Mouse (Mus musculus) stomach, embryonic 16.5 days (tissue): ENCODE measurements at regions not wholly inside any gene's neighbourhood (a gene's known extent, or its start where the extent isn't known, plus 50 kb on each side); places are given as distances from the start of the nearest gene placed in this dataset. TPM values are rescaled to one million over a fixed set of nuclear protein-coding genes. Genes with fewer than 3 reads are reported as not detected.
"Not testable (repeated sequence)": the region's sequence is repeated elsewhere in the genome, so short reads cannot be mapped to it uniquely, and the experiment has no call there.

Experiments
- ATAC-seq: fragments of 200-750 bp; cut with Nextera tagmentation; 2 replicates; pipeline ENCODE4 v1.8.0; 2017; ENCODE audit warnings: moderate number of reproducible peaks, moderate TSS enrichment; ENCODE audit not compliant: insufficient read depth, low FRiP score
- H3K27ac ChIP-seq: fragments of 300-500 bp; sonication (generic); 2 replicates; pipeline ENCODE4 v1.5.1; 2014; ENCODE audit warnings: low read length
- H3K27me3 ChIP-seq: fragments of 300-500 bp; sonication (generic); 2 replicates; pipeline ENCODE4 v1.6.1; 2014; ENCODE audit warnings: low read length, control low read depth, mixed read lengths; ENCODE audit not compliant: control insufficient read depth, insufficient read depth
- H3K36me3 ChIP-seq: fragments of 300-500 bp; sonication (generic); 2 replicates; pipeline ENCODE4 v1.6.1; 2014; ENCODE audit warnings: low read length; ENCODE audit not compliant: control insufficient read depth, insufficient read depth
- H3K4me1 ChIP-seq: fragments of 300-500 bp; sonication (generic); 2 replicates; pipeline ENCODE4 v1.6.1; 2014; ENCODE audit warnings: low read length, control low read depth, mixed read lengths; ENCODE audit not compliant: control insufficient read depth, insufficient read depth
- H3K4me2 ChIP-seq: fragments of 300-500 bp; sonication (generic); 2 replicates; pipeline ENCODE4 v1.6.1; 2014; ENCODE audit warnings: low read depth, low read length, mixed read lengths
- H3K4me3 ChIP-seq: fragments of 300-500 bp; sonication (generic); replicated peaks from 2 replicates; pipeline ENCODE4 v1.5.1; 2014; ENCODE audit warnings: mild to moderate bottlenecking, low read length
- H3K9ac ChIP-seq: fragments of 300-500 bp; sonication (generic); 2 replicates; pipeline ENCODE4 v1.6.1; 2014; ENCODE audit warnings: low read length
- H3K9me3 ChIP-seq: fragments of 300-500 bp; sonication (generic); replicated peaks from 2 replicates; pipeline ENCODE4 v1.6.1; 2016; ENCODE audit warnings: low read length, control low read depth; ENCODE audit not compliant: control insufficient read depth
- WGBS: fragments of 180-500 bp; shearing (Covaris S2); extraction: QIAGEN DNeasy Blood & Tissue Kit; methylation state at CpG from one replicate; pipeline ENCODE4 v1.1.7; 2014; 5-methylcytosine and 5-hydroxymethylcytosine counted together
- microRNA-seq: library from miRNA; unstranded; fragments of <30 nt; microRNA quantifications from one replicate; pipeline ENCODE4, GENCODE M21; 2016

- H3K36me3 ChIP-seq, H3K4me1 ChIP-seq, H3K9ac ChIP-seq, H3K9me3 ChIP-seq, H3K27me3 ChIP-seq, H3K27ac ChIP-seq, H3K4me3 ChIP-seq, ATAC-seq, H3K4me2 ChIP-seq: not testable (repeated sequence)
- WGBS = 85% methylated on average over 3 of the region's 3 CpGs
Measured at GRCm38 (mm10) chr13:66547951-66548350, 107.0 kb upstream of the 2410141K09Rik start.

GRCm38 (mm10) chr13:66519596-66519995, 78.7 kb upstream of the 2410141K09Rik start:
- not testable (repeated sequence) for H3K27ac ChIP-seq, H3K36me3 ChIP-seq, H3K9me3 ChIP-seq, H3K9ac ChIP-seq, H3K4me2 ChIP-seq, H3K27me3 ChIP-seq, ATAC-seq, H3K4me1 ChIP-seq, H3K4me3 ChIP-seq
- WGBS = 96% methylated on average over 3 of the region's 3 CpGs

Small RNAs in the stretch of these regions (microRNA-seq; reads per million reads assigned to microRNA genes)
- not detected for gene Gm27501
